Mouse (Mus musculus) megakaryocyte, embryonic 14.5 days (primary cell): ENCODE measurements around the gene Slc44a5.

Source experiments
- FLI1 ChIP-seq: IDR thresholded peaks from 2 replicates; pipeline ENCODE4 v1.6.1; 2012; ENCODE audit warnings: low read length, inconsistent platforms, mixed read lengths
- GATA1 ChIP-seq: IDR thresholded peaks from 3 replicates; pipeline ENCODE4 v1.6.1; 2012; ENCODE audit warnings: mixed read lengths, low read length, inconsistent platforms, borderline replicate concordance

- TF ChIP-seq GATA1 (no peak), FLI1 (no peak)
Measured at GRCm38 (mm10) chr3:154141346-154141745, 168.1 kb downstream of the Slc44a5 start.
